In the genomic region with DNA sequence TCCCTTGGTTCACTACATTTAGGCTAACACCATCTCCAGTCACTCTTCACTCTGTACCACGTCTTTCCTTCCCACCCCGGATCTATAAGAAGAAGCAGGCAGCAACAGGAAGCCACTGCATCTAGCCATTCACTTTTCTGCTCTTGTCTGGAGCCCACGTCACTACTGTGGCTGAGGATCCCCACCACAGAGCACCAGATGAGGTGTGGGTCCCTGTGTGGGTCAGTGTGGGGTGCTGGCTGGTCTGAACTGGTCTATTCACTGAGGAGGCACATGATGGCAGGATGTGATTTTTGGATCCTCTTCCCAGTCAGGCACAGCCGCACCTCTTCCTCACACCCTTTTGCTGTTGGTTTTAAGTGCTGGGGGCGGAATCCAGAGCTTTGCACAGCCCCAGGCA, we compare ENCODE assay signal across 23 mouse cellular contexts. TPM values are rescaled to one million over a fixed set of nuclear protein-coding genes. Genes with fewer than 3 reads are reported as not detected.
DNase-seq lines count a peak whose midpoint lies in the region; TF ChIP-seq lines count a peak whose summit lies in the region.
"Had no signal": no experiment of that assay in that cellular context is flagged by ENCODE, and none has a peak within 500 bp of the region (broad histone marks: within the 10 kb centered on the region; RNA-seq: fewer than 3 reads in every experiment).

No protein-coding gene starts in this region.

- no peak for DNase-seq in spleen, adult 2 months (ENCODE audit: low read depth in 1 of 2, low spot score in 2 of 2)
- no peak for DNase-seq in spleen, adult 18-20 months
- peak; percentile 11 to 26 for DNase-seq in CD8-positive naive resting alpha-beta T cell, adult 2 months (ENCODE audit: low read depth in 2 of 2, low spot score in 2 of 2)
- DNase-seq in naive thymus-derived CD4-positive, alpha-beta T cell, adult 2 months (ENCODE audit: low read depth), result peak; percentile 53
- DNase-seq in cerebellum, adult 9-10 months, result no peak
- no peak for DNase-seq in forebrain, embryonic 10.5 days (ENCODE audit: extremely low spot score, low spot score)
- DNase-seq in Muller cell, postnatal 12 days (ENCODE audit: inconsistent ontology term), result no peak
- DNase-seq: adrenal gland, adult 2 months; cerebellum, adult 11 months; gastrocnemius, postnatal 14 days; heart, postnatal 10 days; kidney, adult 8-10 months; kidney, postnatal 25 days; left cerebral cortex, postnatal 4 days; liver; liver, postnatal 0 days; lung, postnatal 10 days had no signal

- no peaks in the 10 kb centered on the region for H3K27me3 ChIP-seq in spleen, adult 2 months (ENCODE audit: control insufficient read depth, insufficient read depth, low read length)
- H3K27me3 ChIP-seq in forebrain, embryonic 10.5 days (ENCODE audit: poor library complexity, severe bottlenecking), result no peaks in the 10 kb centered on the region
- H3K27me3 ChIP-seq: forebrain, embryonic 12.5 days; stomach, embryonic 15.5 days had no signal

- no peak overlapping the region for H3K4me3 ChIP-seq in spleen, adult 2 months (ENCODE audit: extremely low read depth, insufficient read depth, insufficient read length)
- no peak overlapping the region for H3K4me3 ChIP-seq in brown adipose tissue, adult 24 weeks (ENCODE audit: insufficient read depth, low read depth, low read length)
- H3K4me3 ChIP-seq in forebrain, embryonic 10.5 days, result no peak overlapping the region
- H3K4me3 ChIP-seq: embryonic facial prominence, embryonic 10.5 days; forebrain, embryonic 12.5 days; left cerebral cortex, adult 2 months; stomach, embryonic 15.5 days had no signal

- H3K4me1 ChIP-seq in spleen, adult 2 months (ENCODE audit: control insufficient read depth, insufficient read depth, insufficient read length), result peaks cover 9% of the 10 kb centered on the region; the same call in 1 of the 2 replicates
- H3K4me1 ChIP-seq in brown adipose tissue, adult 24 weeks (ENCODE audit: control insufficient read depth, insufficient read depth, insufficient read length, low read length), result no peaks in the 10 kb centered on the region
- no peaks in the 10 kb centered on the region for H3K4me1 ChIP-seq in forebrain, embryonic 10.5 days
- H3K4me1 ChIP-seq: embryonic facial prominence, embryonic 10.5 days; forebrain, embryonic 12.5 days; stomach, embryonic 15.5 days had no signal

- no peak for TF ChIP-seq CTCF in spleen, adult 2 months (IDR thresholded peaks at IDR 0.05; ENCODE audit: extremely low read depth, insufficient read depth, insufficient read length, insufficient replicate concordance)

- no peak for TF ChIP-seq POLR2A in spleen, adult 2 months (IDR thresholded peaks at IDR 0.05; ENCODE audit: low read depth, low read length)

- 47% methylated on average over 5 of the region's 5 CpGs for WGBS in spleen, adult 2 months
- 87% methylated on average over 5 of the region's 5 CpGs for WGBS in forebrain, embryonic 10.5 days

- H3K9me3 ChIP-seq in forebrain, embryonic 10.5 days, result no peaks in the 10 kb centered on the region
- H3K9me3 ChIP-seq: embryonic facial prominence, embryonic 10.5 days; forebrain, embryonic 12.5 days; G1E; stomach, embryonic 15.5 days had no signal

- H3K27ac ChIP-seq in spleen, adult 2 months (ENCODE audit: insufficient read depth, low read length), result 0 out of 2 replicates have a peak overlapping the region, but pooled peaks have one; percentile 0
- H3K27ac ChIP-seq in brown adipose tissue, adult 24 weeks (replicated peaks; ENCODE audit: low read depth, low read length), result peak overlapping the region; percentile 24; the same call in 1 of the 2 replicates
- H3K27ac ChIP-seq in forebrain, embryonic 10.5 days, result no peak overlapping the region
- H3K27ac ChIP-seq: embryonic facial prominence, embryonic 10.5 days; forebrain, embryonic 12.5 days; left cerebral cortex, adult 2 months; stomach, embryonic 15.5 days had no signal

- no peaks in the 10 kb centered on the region for H3K36me3 ChIP-seq in spleen, adult 2 months (ENCODE audit: control insufficient read depth, insufficient read depth, low read length)
- H3K36me3 ChIP-seq in forebrain, embryonic 10.5 days (replicated peaks), result no peaks in the 10 kb centered on the region
- H3K36me3 ChIP-seq: embryonic facial prominence, embryonic 10.5 days; forebrain, embryonic 12.5 days; G1E; stomach, embryonic 15.5 days had no signal

RNA-seq across cellular contexts. Expression of gene 4930426L09Rik, which starts 59.7 kb away (rescaled TPM):
- 0.69 and 1.2 TPM in 2 replicates for polyA plus RNA-seq in spleen, adult 2 months (2012; rRNA removed)
- not detected in 2 replicates for polyA plus RNA-seq in brown adipose tissue, adult 24 weeks (2012; ENCODE audit: insufficient read depth, insufficient read length, missing spikeins)
- 0.14 and 0.31 TPM in 2 replicates for polyA plus RNA-seq in forebrain, embryonic 10.5 days (2016; fragmentation: Nextera tagmentation; extraction: Ambion mirVana)

RNA-seq across cellular contexts. Expression of gene Pip4k2a, which starts 59.9 kb away (rescaled TPM):
- polyA plus RNA-seq in spleen, adult 2 months (2012; rRNA removed), result 21.4 and 21.8 TPM in 2 replicates
- 6.3 and 7.7 TPM in 2 replicates for polyA plus RNA-seq in brown adipose tissue, adult 24 weeks (2012; ENCODE audit: insufficient read depth, insufficient read length, missing spikeins)
- polyA plus RNA-seq in forebrain, embryonic 10.5 days (2016; fragmentation: Nextera tagmentation; extraction: Ambion mirVana), result 6.6 and 7.5 TPM in 2 replicates

Comparison
In these comparisons a context has a peak if more than half of its experiments do, and no peak if none do; other contexts are left out.
1. DNase-seq: peak in CD8-positive naive resting alpha-beta T cell, adult 2 months (2 of 2) and naive thymus-derived CD4-positive, alpha-beta T cell, adult 2 months (single experiment); none in spleen, adult 2 months (0 of 2), spleen, adult 18-20 months (0 of 2), cerebellum, adult 9-10 months (single experiment), forebrain, embryonic 10.5 days (single experiment) and Muller cell, postnatal 12 days (single experiment).